Mouse (Mus musculus): ENCODE measurements around the gene Tbl3. TPM values are rescaled to one million over a fixed set of nuclear protein-coding genes. Genes with fewer than 3 reads are reported as not detected.

The Tbl3 gene
- polyA plus RNA-seq, 1 experiment from 2014 or later = 50.5 TPM

DNA sequence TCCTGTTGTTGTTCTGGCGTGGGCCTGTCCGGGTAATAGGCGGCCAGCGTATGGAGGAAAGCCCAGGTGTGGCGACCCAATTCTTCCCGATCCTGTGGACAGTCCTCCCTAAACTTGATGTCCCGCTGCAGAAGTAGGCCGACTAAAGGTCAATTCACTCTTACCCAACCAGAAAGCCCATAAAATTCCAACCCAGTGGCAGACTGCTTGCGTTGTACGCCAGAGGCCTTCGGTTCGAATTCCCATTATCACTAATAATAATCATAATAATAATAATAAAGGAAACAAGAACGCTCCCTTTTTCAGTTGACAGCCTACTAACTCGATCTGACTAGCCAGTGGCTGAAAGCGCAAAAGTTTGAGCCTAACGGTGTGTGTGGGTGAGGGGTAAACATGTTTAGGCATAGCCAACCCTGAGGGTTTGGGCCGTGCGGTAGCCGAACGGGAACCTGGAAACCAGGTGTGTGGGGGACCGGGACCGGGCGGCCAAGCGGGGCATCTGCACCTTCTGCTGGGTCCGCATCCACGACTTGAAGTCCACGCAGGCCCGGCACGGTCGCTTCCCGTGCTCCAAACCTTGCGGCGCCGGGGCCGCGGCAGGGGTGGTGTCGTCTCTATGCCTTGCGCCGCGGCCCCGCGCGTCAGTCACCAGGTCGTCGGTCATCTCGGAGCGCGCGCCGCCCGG, 12.0 kb downstream of the Tbl3 start:
- peak; percentile 8; the same call in 1 of the 2 replicates for ATAC-seq (replicated peaks; ENCODE audit: low FRiP score, low read depth)

DNA sequence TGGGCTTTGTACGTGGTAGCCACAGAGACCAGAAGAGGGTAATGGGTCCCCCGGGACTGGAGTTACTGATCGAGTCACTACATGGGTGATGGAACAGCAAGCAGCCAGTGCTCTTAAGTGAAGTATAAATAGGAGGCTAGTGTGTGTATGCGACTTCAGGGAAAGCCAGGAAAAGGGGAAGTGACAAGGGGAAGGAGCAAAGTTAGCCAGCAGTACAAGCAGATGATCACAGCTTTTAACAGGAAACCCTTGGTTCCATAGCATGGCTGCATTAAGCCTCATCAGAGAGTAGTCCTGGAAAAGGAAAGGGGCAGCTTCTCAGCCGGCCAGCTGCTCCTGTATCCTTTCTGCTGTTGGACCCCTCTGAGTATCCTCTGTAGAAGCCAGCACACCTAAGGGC, 15.1 kb downstream of the Tbl3 start:
- DNase-seq (ENCODE audit: low spot score) (no peak), ATAC-seq (replicated peaks; ENCODE audit: low FRiP score, low read depth) (no peak)
- Histone ChIP-seq H3K27me3 (ENCODE audit: insufficient read depth, low read length) (peaks cover 14% of the 10 kb centered on the region), H3K4me2 (ENCODE audit: low read length) (no peak overlapping the region), H3K9ac (ENCODE audit: low read depth, low read length) (no peak overlapping the region), H3K27ac (no peak overlapping the region), H3K4me3 (replicated peaks; ENCODE audit: low read depth, low read length) (no peak overlapping the region), H3K36me3 (ENCODE audit: insufficient read depth, low read length) (0 out of 2 replicates have a peak, but pooled peaks cover 9% of the 10 kb centered on the region), H3K4me1 (replicated peaks; ENCODE audit: insufficient read depth, low read length) (peaks cover 27% of the 10 kb centered on the region), H3K9me3 (replicated peaks; ENCODE audit: low read length) (no peaks in the 10 kb centered on the region)
- TF ChIP-seq CTCF (IDR thresholded peaks at IDR 0.05; ENCODE audit: low read depth) = no peak
- WGBS = 81% methylated on average over 5 of the region's 5 CpGs

More for the DNA sequence above, 12.0 kb downstream of the Tbl3 start:
- Histone ChIP-seq H3K9ac (ENCODE audit: low read depth, low read length) (peak overlapping the region; percentile 80), H3K4me3 (replicated peaks; ENCODE audit: low read depth, low read length) (peak overlapping the region; percentile 78), H3K4me1 (replicated peaks; ENCODE audit: insufficient read depth, low read length) (peaks cover 15% of the 10 kb centered on the region), H3K4me2 (ENCODE audit: low read length) (peak overlapping the region; percentile 88), H3K36me3 (ENCODE audit: insufficient read depth, low read length) (peaks cover 17% of the 10 kb centered on the region), H3K27ac (peak overlapping the region; percentile 84), H3K9me3 (replicated peaks; ENCODE audit: low read length) (no peaks in the 10 kb centered on the region), H3K27me3 (ENCODE audit: insufficient read depth, low read length) (no peaks in the 10 kb centered on the region)
- TF ChIP-seq CTCF (IDR thresholded peaks at IDR 0.05; ENCODE audit: low read depth) = no peak
- DNase-seq (ENCODE audit: low spot score) = no peak
- WGBS = 3% methylated on average over 51 of the region's 51 CpGs

DNA sequence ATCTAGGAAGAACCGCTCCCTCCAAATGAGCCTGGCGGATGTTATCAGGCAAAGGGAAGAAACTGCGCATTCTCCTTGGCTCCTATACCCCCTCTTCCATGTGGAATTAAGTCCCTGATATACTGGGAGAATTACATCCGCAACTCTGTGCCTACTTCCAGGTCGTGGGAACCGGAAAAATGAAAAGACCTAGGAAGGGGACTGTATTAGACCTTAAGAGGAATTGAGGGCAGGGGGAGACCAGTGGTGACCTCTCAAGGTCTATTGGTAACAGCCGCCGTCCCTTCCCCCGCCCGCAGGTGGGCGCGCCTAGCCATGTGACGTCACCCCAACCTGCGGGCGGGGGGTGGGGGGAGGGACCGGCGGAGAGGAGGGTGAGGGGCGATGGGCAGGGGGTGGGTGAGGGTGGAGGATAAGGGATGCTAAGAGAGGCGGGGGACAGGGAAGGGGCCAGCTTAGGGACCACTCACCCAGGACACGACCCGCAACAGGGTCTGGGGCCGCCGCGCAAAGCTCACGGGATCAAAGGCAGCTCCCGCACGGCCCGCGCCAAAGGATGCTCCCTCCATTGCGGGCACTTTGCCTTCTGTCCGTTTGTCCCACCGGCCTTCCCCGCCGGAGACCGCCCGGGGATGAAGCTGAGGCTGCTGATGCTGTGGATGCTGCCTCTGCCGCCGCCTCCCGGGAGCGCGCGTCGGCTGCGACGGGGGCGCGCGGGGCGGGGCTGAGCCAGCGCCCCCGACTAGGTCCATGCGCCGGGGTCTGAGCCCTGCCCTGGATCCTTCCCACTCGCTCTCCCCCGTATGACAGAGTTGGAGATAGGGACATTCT, 18.0 kb downstream of the Tbl3 start, which contains the start of gene Syngr3:
Syngr3 (minus strand) TSS at position 705 of the 831 bp plus-strand sequence.
- peak within 1 kb of the TSS; percentile 89 for H3K4me2 ChIP-seq (ENCODE audit: low read length)
- peak within 1 kb of the TSS; percentile 49; the same call in 1 of the 2 replicates for H3K9ac ChIP-seq (ENCODE audit: low read depth, low read length)
- no peak for TF ChIP-seq CTCF (IDR thresholded peaks at IDR 0.05; ENCODE audit: low read depth)
- H3K36me3 ChIP-seq (ENCODE audit: insufficient read depth, low read length) = 0 out of 2 replicates have a peak, but pooled peaks cover 9% of the 10 kb centered on the region
- H3K27ac ChIP-seq = no peak within 1 kb of the TSS
- WGBS = under 1% methylated on average over 54 of the region's 55 CpGs
- H3K9me3 ChIP-seq (replicated peaks; ENCODE audit: low read length) = no peaks in the 10 kb centered on the region
- H3K4me1 ChIP-seq (replicated peaks; ENCODE audit: insufficient read depth, low read length) = peaks cover 15% of the 10 kb centered on the region
- peak within 1 kb of the TSS; percentile 43 for H3K4me3 ChIP-seq (replicated peaks; ENCODE audit: low read depth, low read length)
- peaks cover 14% of the 10 kb centered on the region for H3K27me3 ChIP-seq (ENCODE audit: insufficient read depth, low read length)
- DNase-seq (ENCODE audit: low spot score) (no peak), ATAC-seq (replicated peaks; ENCODE audit: low FRiP score, low read depth) (no peak)

- Histone ChIP-seq H3K4me3 (replicated peaks; ENCODE audit: low read depth, low read length) (peak overlapping the region; percentile 32), H3K4me1 (replicated peaks; ENCODE audit: insufficient read depth, low read length) (peaks cover 15% of the 10 kb centered on the region), H3K27ac (no peak overlapping the region), H3K9me3 (replicated peaks; ENCODE audit: low read length) (no peaks in the 10 kb centered on the region), H3K4me2 (ENCODE audit: low read length) (peak overlapping the region; percentile 61), H3K36me3 (ENCODE audit: insufficient read depth, low read length) (0 out of 2 replicates have a peak, but pooled peaks cover 2% of the 10 kb centered on the region), H3K27me3 (ENCODE audit: insufficient read depth, low read length) (peaks cover 14% of the 10 kb centered on the region), H3K9ac (ENCODE audit: low read depth, low read length) (peak overlapping the region; percentile 40)
- no peak for TF ChIP-seq CTCF (IDR thresholded peaks at IDR 0.05; ENCODE audit: low read depth)
- 21% methylated on average over 23 of the region's 23 CpGs for WGBS
- DNase-seq (ENCODE audit: low spot score) (no peak), ATAC-seq (replicated peaks; ENCODE audit: low FRiP score, low read depth) (no peak)
Observed at GRCm38 (mm10) chr17:24687599-24687998, 19.9 kb downstream of the Tbl3 start.

- peak overlapping the region; percentile 32 for H3K4me3 ChIP-seq (replicated peaks; ENCODE audit: low read depth, low read length)
- H3K4me2 ChIP-seq (ENCODE audit: low read length) = peak overlapping the region; percentile 61
- peak overlapping the region; percentile 40 for H3K9ac ChIP-seq (ENCODE audit: low read depth, low read length)
- H3K27ac ChIP-seq = no peak overlapping the region
- ATAC-seq (replicated peaks; ENCODE audit: low FRiP score, low read depth) (peak; percentile 52), DNase-seq (ENCODE audit: low spot score) (no peak)
- peaks cover 15% of the 10 kb centered on the region for H3K4me1 ChIP-seq (replicated peaks; ENCODE audit: insufficient read depth, low read length)
- H3K27me3 ChIP-seq (ENCODE audit: insufficient read depth, low read length) = peaks cover 14% of the 10 kb centered on the region
- peak; percentile 20; the same call in 1 of the 2 replicates for TF ChIP-seq CTCF (IDR thresholded peaks at IDR 0.05; ENCODE audit: low read depth)
- 0 out of 2 replicates have a peak, but pooled peaks cover 2% of the 10 kb centered on the region for H3K36me3 ChIP-seq (ENCODE audit: insufficient read depth, low read length)
- under 1% methylated on average over 24 of the region's 25 CpGs for WGBS
- H3K9me3 ChIP-seq (replicated peaks; ENCODE audit: low read length) = no peaks in the 10 kb centered on the region
Observed at GRCm38 (mm10) chr17:24687146-24687595, 20.3 kb downstream of the Tbl3 start.

DNA sequence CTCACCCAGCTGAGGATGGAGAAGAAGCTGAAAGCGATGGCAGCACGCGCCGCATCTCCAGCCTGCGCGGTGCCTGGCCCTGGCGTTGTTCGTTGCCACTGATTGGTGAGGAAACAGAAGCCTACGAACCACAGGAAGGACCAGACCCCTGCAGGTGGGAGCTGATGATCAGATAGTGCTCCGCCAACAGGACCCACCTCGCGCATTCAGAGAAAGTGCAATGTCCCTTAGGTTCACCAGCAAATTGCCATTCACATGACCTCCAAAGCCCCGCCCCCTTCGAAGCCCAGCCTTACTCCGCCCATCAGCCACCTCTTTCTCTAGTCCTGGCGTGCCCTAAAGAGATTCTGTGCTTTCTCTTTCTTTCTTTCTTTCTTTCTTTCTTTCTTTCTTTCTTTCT, 20.9 kb downstream of the Tbl3 start:
- no peak overlapping the region for H3K4me3 ChIP-seq (replicated peaks; ENCODE audit: low read depth, low read length)
- no peak overlapping the region for H3K27ac ChIP-seq
- TF ChIP-seq CTCF (IDR thresholded peaks at IDR 0.05; ENCODE audit: low read depth) = no peak
- H3K36me3 ChIP-seq (ENCODE audit: insufficient read depth, low read length) = 0 out of 2 replicates have a peak, but pooled peaks cover 4% of the 10 kb centered on the region
- DNase-seq (ENCODE audit: low spot score) (peak; percentile 73), ATAC-seq (replicated peaks; ENCODE audit: low FRiP score, low read depth) (no peak)
- no peaks in the 10 kb centered on the region for H3K9me3 ChIP-seq (replicated peaks; ENCODE audit: low read length)
- peaks cover 14% of the 10 kb centered on the region for H3K27me3 ChIP-seq (ENCODE audit: insufficient read depth, low read length)
- peak overlapping the region; percentile 1; the same call in 1 of the 2 replicates for H3K4me2 ChIP-seq (ENCODE audit: low read length)
- 40% methylated on average over 16 of the region's 16 CpGs for WGBS
- no peak overlapping the region for H3K9ac ChIP-seq (ENCODE audit: low read depth, low read length)
- H3K4me1 ChIP-seq (replicated peaks; ENCODE audit: insufficient read depth, low read length) = peaks cover 15% of the 10 kb centered on the region
